Mouse (Mus musculus): ENCODE results near the gene Brinp1. TPM values are rescaled to one million over a fixed set of nuclear protein-coding genes. Genes with fewer than 3 reads are reported as not detected.

The Brinp1 gene
- 4.2 and 5.8 TPM in 2 replicates for polyA plus RNA-seq (2014; fragmentation: Nextera tagmentation; extraction: Ambion mirVana)

- no peaks in the 10 kb centered on the region for H3K9me3 ChIP-seq (ENCODE audit: control insufficient read depth, low read length)
- ATAC-seq (replicated peaks; ENCODE audit: low FRiP score) (peak; percentile 94), DNase-seq (ENCODE audit: low spot score) (peak; percentile 89)
- peak within 1 kb of the TSS; percentile 16 for H3K9ac ChIP-seq (ENCODE audit: low read length)
- H3K4me3 ChIP-seq (ENCODE audit: low read depth, low read length) = peak within 1 kb of the TSS; percentile 38
- no peak within 1 kb of the TSS for H3K27ac ChIP-seq (ENCODE audit: low read depth, low read length)
- H3K4me2 ChIP-seq (ENCODE audit: low read depth, low read length, severe bottlenecking) = peak within 1 kb of the TSS; percentile 68
- H3K27me3 ChIP-seq (ENCODE audit: control insufficient read depth, insufficient read depth, low read length) = peaks cover 6% of the 10 kb centered on the region; the same call in 1 of the 2 replicates
- WGBS = 0% methylated on average over 33 of the region's 33 CpGs
- no peaks in the 10 kb centered on the region for H3K36me3 ChIP-seq (ENCODE audit: control insufficient read depth, insufficient read depth, low read length)
- 0 out of 2 replicates have a peak, but pooled peaks cover 1% of the 10 kb centered on the region for H3K4me1 ChIP-seq (replicated peaks; ENCODE audit: control insufficient read depth, insufficient read depth, low read length)
These were observed at the start of gene Brinp1 for GRCm38 (mm10) chr4:68954322-68954901. Brinp1 (minus strand) TSS chr4:68954397.

GRCm38 (mm10) chr4:68957265-68957664, 3.1 kb upstream of the Brinp1 start:
- Histone ChIP-seq H3K4me2 (ENCODE audit: low read depth, low read length, severe bottlenecking) (no peak overlapping the region), H3K27ac (ENCODE audit: low read depth, low read length) (no peak overlapping the region), H3K36me3 (ENCODE audit: control insufficient read depth, insufficient read depth, low read length) (no peaks in the 10 kb centered on the region), H3K9me3 (ENCODE audit: control insufficient read depth, low read length) (no peaks in the 10 kb centered on the region), H3K9ac (ENCODE audit: low read length) (no peak overlapping the region), H3K27me3 (ENCODE audit: control insufficient read depth, insufficient read depth, low read length) (peaks cover 6% of the 10 kb centered on the region; the same call in 1 of the 2 replicates), H3K4me1 (replicated peaks; ENCODE audit: control insufficient read depth, insufficient read depth, low read length) (0 out of 2 replicates have a peak, but pooled peaks cover 1% of the 10 kb centered on the region), H3K4me3 (ENCODE audit: low read depth, low read length) (no peak overlapping the region)
- WGBS = 73% methylated on average over 2 of the region's 2 CpGs
- DNase-seq (ENCODE audit: low spot score) (no peak), ATAC-seq (replicated peaks; ENCODE audit: low FRiP score) (no peak)

- Histone ChIP-seq H3K9me3 (ENCODE audit: control insufficient read depth, low read length) (no peaks in the 10 kb centered on the region), H3K27ac (ENCODE audit: low read depth, low read length) (no peak overlapping the region), H3K4me3 (ENCODE audit: low read depth, low read length) (no peak overlapping the region), H3K36me3 (ENCODE audit: control insufficient read depth, insufficient read depth, low read length) (no peaks in the 10 kb centered on the region), H3K4me1 (replicated peaks; ENCODE audit: control insufficient read depth, insufficient read depth, low read length) (0 out of 2 replicates have a peak, but pooled peaks cover 1% of the 10 kb centered on the region), H3K4me2 (ENCODE audit: low read depth, low read length, severe bottlenecking) (no peak overlapping the region), H3K9ac (ENCODE audit: low read length) (no peak overlapping the region), H3K27me3 (ENCODE audit: control insufficient read depth, insufficient read depth, low read length) (peaks cover 6% of the 10 kb centered on the region; the same call in 1 of the 2 replicates)
- DNase-seq (ENCODE audit: low spot score) (peak; percentile 78), ATAC-seq (replicated peaks; ENCODE audit: low FRiP score) (no peak)
- WGBS = 3% methylated on average over 4 of the region's 4 CpGs
These were observed 1.4 kb upstream of the Brinp1 start for GRCm38 (mm10) chr4:68955621-68956020.

GRCm38 (mm10) chr4:68953667-68954321, 403 bp downstream of the Brinp1 start:
- DNase-seq (ENCODE audit: low spot score) (peak; percentile 70), ATAC-seq (replicated peaks; ENCODE audit: low FRiP score) (peak; percentile 51)
- Histone ChIP-seq H3K9ac (ENCODE audit: low read length) (peak overlapping the region; percentile 7), H3K27me3 (ENCODE audit: control insufficient read depth, insufficient read depth, low read length) (peaks cover 6% of the 10 kb centered on the region; the same call in 1 of the 2 replicates), H3K4me2 (ENCODE audit: low read depth, low read length, severe bottlenecking) (peak overlapping the region; percentile 68), H3K4me3 (ENCODE audit: low read depth, low read length) (peak overlapping the region; percentile 38), H3K27ac (ENCODE audit: low read depth, low read length) (no peak overlapping the region), H3K36me3 (ENCODE audit: control insufficient read depth, insufficient read depth, low read length) (no peaks in the 10 kb centered on the region), H3K9me3 (ENCODE audit: control insufficient read depth, low read length) (no peaks in the 10 kb centered on the region), H3K4me1 (replicated peaks; ENCODE audit: control insufficient read depth, insufficient read depth, low read length) (0 out of 2 replicates have a peak, but pooled peaks cover 1% of the 10 kb centered on the region)
- WGBS = under 1% methylated on average over 40 of the region's 40 CpGs

- H3K4me1 ChIP-seq (replicated peaks; ENCODE audit: control insufficient read depth, insufficient read depth, low read length) = 0 out of 2 replicates have a peak, but pooled peaks cover 1% of the 10 kb centered on the region
- H3K36me3 ChIP-seq (ENCODE audit: control insufficient read depth, insufficient read depth, low read length) = no peaks in the 10 kb centered on the region
- H3K27ac ChIP-seq (ENCODE audit: low read depth, low read length) = no peak overlapping the region
- peak overlapping the region; percentile 68 for H3K4me2 ChIP-seq (ENCODE audit: low read depth, low read length, severe bottlenecking)
- peak overlapping the region; percentile 38 for H3K4me3 ChIP-seq (ENCODE audit: low read depth, low read length)
- 17% methylated on average over 8 of the region's 8 CpGs for WGBS
- no peak overlapping the region for H3K9ac ChIP-seq (ENCODE audit: low read length)
- H3K9me3 ChIP-seq (ENCODE audit: control insufficient read depth, low read length) = no peaks in the 10 kb centered on the region
- peak; percentile 41 for DNase-seq (ENCODE audit: low spot score)
- H3K27me3 ChIP-seq (ENCODE audit: control insufficient read depth, insufficient read depth, low read length) = peaks cover 6% of the 10 kb centered on the region; the same call in 1 of the 2 replicates
- ATAC-seq (replicated peaks; ENCODE audit: low FRiP score) = 0 out of 2 replicates have a peak, but pooled peaks have one; percentile 0
These were observed 1.1 kb downstream of the Brinp1 start for GRCm38 (mm10) chr4:68953131-68953551.

GRCm38 (mm10) chr4:68950556-68950955, 3.6 kb downstream of the Brinp1 start:
- 0 out of 2 replicates have a peak, but pooled peaks cover 1% of the 10 kb centered on the region for H3K4me1 ChIP-seq (replicated peaks; ENCODE audit: control insufficient read depth, insufficient read depth, low read length)
- H3K4me2 ChIP-seq (ENCODE audit: low read depth, low read length, severe bottlenecking) = no peak overlapping the region
- H3K27ac ChIP-seq (ENCODE audit: low read depth, low read length) = no peak overlapping the region
- H3K4me3 ChIP-seq (ENCODE audit: low read depth, low read length) = no peak overlapping the region
- no peak overlapping the region for H3K9ac ChIP-seq (ENCODE audit: low read length)
- ATAC-seq (replicated peaks; ENCODE audit: low FRiP score) (no peak), DNase-seq (ENCODE audit: low spot score) (peak; percentile 59)
- whole genome bisulfite sequencing = 0% methylated on average over 2 of the region's 2 CpGs
- no peaks in the 10 kb centered on the region for H3K36me3 ChIP-seq (ENCODE audit: control insufficient read depth, insufficient read depth, low read length)
- H3K27me3 ChIP-seq (ENCODE audit: control insufficient read depth, insufficient read depth, low read length) = peaks cover 6% of the 10 kb centered on the region; the same call in 1 of the 2 replicates
- H3K9me3 ChIP-seq (ENCODE audit: control insufficient read depth, low read length) = no peaks in the 10 kb centered on the region

- H3K36me3 ChIP-seq (ENCODE audit: control insufficient read depth, insufficient read depth, low read length) = no peaks in the 10 kb centered on the region
- ATAC-seq (replicated peaks; ENCODE audit: low FRiP score) (no peak), DNase-seq (ENCODE audit: low spot score) (no peak)
- H3K27ac ChIP-seq (ENCODE audit: low read depth, low read length) = no peak overlapping the region
- H3K4me1 ChIP-seq (replicated peaks; ENCODE audit: control insufficient read depth, insufficient read depth, low read length) = no peaks in the 10 kb centered on the region
- H3K4me3 ChIP-seq (ENCODE audit: low read depth, low read length) = no peak overlapping the region
- no peaks in the 10 kb centered on the region for H3K9me3 ChIP-seq (ENCODE audit: control insufficient read depth, low read length)
- 85% methylated on average over 2 of the region's 2 CpGs for whole genome bisulfite sequencing
- no peaks in the 10 kb centered on the region for H3K27me3 ChIP-seq (ENCODE audit: control insufficient read depth, insufficient read depth, low read length)
- no peak overlapping the region for H3K9ac ChIP-seq (ENCODE audit: low read length)
- no peak overlapping the region for H3K4me2 ChIP-seq (ENCODE audit: low read depth, low read length, severe bottlenecking)
These were observed 11.3 kb downstream of the Brinp1 start for GRCm38 (mm10) chr4:68942938-68943337.

GRCm38 (mm10) chr4:68930022-68930421, 24.2 kb downstream of the Brinp1 start:
- no peak overlapping the region for H3K9ac ChIP-seq (ENCODE audit: low read length)
- no peak overlapping the region for H3K4me2 ChIP-seq (ENCODE audit: low read depth, low read length, severe bottlenecking)
- no peaks in the 10 kb centered on the region for H3K36me3 ChIP-seq (ENCODE audit: control insufficient read depth, insufficient read depth, low read length)
- no peaks in the 10 kb centered on the region for H3K4me1 ChIP-seq (replicated peaks; ENCODE audit: control insufficient read depth, insufficient read depth, low read length)
- DNase-seq (ENCODE audit: low spot score) (no peak), ATAC-seq (replicated peaks; ENCODE audit: low FRiP score) (no peak)
- H3K9me3 ChIP-seq (ENCODE audit: control insufficient read depth, low read length) = no peaks in the 10 kb centered on the region
- no peaks in the 10 kb centered on the region for H3K27me3 ChIP-seq (ENCODE audit: control insufficient read depth, insufficient read depth, low read length)
- WGBS = 74% methylated on average over 3 of the region's 3 CpGs
- H3K27ac ChIP-seq (ENCODE audit: low read depth, low read length) = no peak overlapping the region
- no peak overlapping the region for H3K4me3 ChIP-seq (ENCODE audit: low read depth, low read length)

Measured in forebrain, embryonic 11.5 days (tissue).